Mouse (Mus musculus) midbrain, embryonic 13.5 days (tissue): Measurements from ENCODE around the gene Arfip1. TPM values are rescaled to one million over a fixed set of nuclear protein-coding genes. Genes with fewer than 3 reads are reported as not detected.

ENCODE experiments used
- ATAC-seq: fragments of 200-750 bp; cut with Nextera tagmentation; 2 replicates; pipeline ENCODE4 v1.8.0; 2017; ENCODE audit warnings: mild to moderate bottlenecking, moderate TSS enrichment, moderate library complexity
- H3K27ac ChIP-seq: fragments of 300-500 bp; sonication (generic); 2 replicates; pipeline ENCODE4 v1.5.1; 2015; ENCODE audit warnings: inconsistent platforms, mild to moderate bottlenecking, moderate library complexity
- H3K27me3 ChIP-seq: fragments of 300-500 bp; sonication (generic); 2 replicates; pipeline ENCODE4 v1.6.1; 2015; ENCODE audit warnings: mild to moderate bottlenecking, inconsistent platforms
- H3K36me3 ChIP-seq: fragments of 300-500 bp; sonication (generic); 2 replicates; pipeline ENCODE4 v1.6.1; 2015; ENCODE audit warnings: mild to moderate bottlenecking, inconsistent platforms
- H3K4me1 ChIP-seq: fragments of 300-500 bp; sonication (generic); replicated peaks from 2 replicates; pipeline ENCODE4 v1.6.1; 2015; ENCODE audit warnings: inconsistent platforms
- H3K4me2 ChIP-seq: fragments of 300-500 bp; sonication (generic); replicated peaks from 2 replicates; pipeline ENCODE4 v1.6.1; 2015; ENCODE audit warnings: moderate library complexity, mild to moderate bottlenecking, inconsistent platforms
- H3K4me3 ChIP-seq: fragments of 300-500 bp; sonication (generic); replicated peaks from 2 replicates; pipeline ENCODE4 v1.5.1; 2015; ENCODE audit warnings: mild to moderate bottlenecking, inconsistent platforms
- H3K9ac ChIP-seq: fragments of 300-500 bp; sonication (generic); replicated peaks from 2 replicates; pipeline ENCODE4 v1.6.1; 2015; ENCODE audit warnings: mild to moderate bottlenecking, inconsistent platforms
- H3K9me3 ChIP-seq: fragments of 300-500 bp; sonication (generic); 2 replicates; pipeline ENCODE4 v1.6.1; 2016; ENCODE audit warnings: mild to moderate bottlenecking, inconsistent platforms
- WGBS: fragments of 180-500 bp; shearing (Covaris S2); methylation state at CpG from one replicate; pipeline ENCODE4 v1.1.7; 2015; 5-methylcytosine and 5-hydroxymethylcytosine counted together
- polyA plus RNA-seq: library from polyadenylated mRNA; unstranded; fragments of >200 nt; fragmentation: Nextera tagmentation; extraction: Ambion mirVana; gene quantifications from 2 replicates; pipeline ENCODE4 v1.2.1, GENCODE M21; 2015

Arfip1 gene
- polyA plus RNA-seq, 1 experiment from 2014 or later: 23.4 TPM

DNA sequence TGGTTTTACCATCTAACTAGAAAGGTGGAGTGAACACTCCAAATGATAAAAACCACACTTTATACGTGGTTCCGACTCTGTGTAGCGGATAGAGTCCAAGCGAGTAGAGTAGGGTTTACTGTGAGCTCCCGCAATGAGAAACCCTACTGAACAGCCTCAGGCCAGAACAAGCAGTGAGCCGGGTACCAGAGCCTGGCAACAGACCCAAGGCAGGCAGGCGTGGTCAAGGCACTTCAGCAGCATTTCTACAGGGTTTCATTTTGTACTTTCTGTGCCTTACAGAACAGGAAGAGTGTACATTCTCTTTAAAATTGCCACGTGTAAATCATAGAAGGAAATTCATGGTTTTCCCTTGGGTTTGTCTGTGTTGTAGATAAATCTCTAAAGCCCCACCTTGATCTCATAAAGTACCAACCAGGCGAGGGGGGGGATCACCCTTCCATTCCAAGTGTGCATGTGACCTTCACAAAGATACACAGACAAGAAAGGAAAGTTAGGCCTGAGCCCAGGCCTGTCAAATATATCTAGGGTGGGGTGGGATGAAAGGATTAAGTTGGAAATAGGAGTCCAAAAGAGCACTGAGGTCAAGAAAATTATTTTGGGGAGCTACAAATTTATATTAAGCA, 19.6 kb upstream of the Arfip1 start:
- Histone ChIP-seq H3K4me1 (no peaks in the 10 kb centered on the region), H3K4me2 (no peak overlapping the region), H3K9ac (no peak overlapping the region), H3K4me3 (no peak overlapping the region), H3K27me3 (peaks cover 12% of the 10 kb centered on the region), H3K9me3 (peaks cover 4% of the 10 kb centered on the region; the same call in 1 of the 2 replicates), H3K36me3 (no peaks in the 10 kb centered on the region), H3K27ac (no peak overlapping the region)
- WGBS: 83% methylated on average over 9 of the region's 9 CpGs
- ATAC-seq: no peak

DNA sequence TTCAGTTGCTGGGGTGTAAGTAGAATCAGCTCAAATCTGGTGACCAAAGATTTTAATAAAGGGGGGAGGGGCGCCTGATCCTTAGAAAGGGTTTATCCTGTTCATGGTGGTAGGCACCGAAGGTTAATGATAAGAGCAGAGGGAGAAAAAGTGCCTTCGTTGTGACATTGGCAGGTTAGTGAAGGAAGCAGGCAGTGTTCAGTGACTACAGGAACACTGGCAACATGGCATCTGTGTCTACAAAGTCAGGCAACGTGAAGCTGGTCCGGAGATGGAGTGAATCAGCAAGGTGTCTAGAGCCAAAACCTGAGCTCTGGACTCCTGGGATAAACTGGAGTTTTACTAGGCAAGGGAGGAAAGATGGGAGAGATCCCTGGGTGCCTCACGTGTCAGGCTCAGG, 16.3 kb upstream of the Arfip1 start:
- Histone ChIP-seq H3K36me3 (no peaks in the 10 kb centered on the region), H3K27me3 (peaks cover 20% of the 10 kb centered on the region), H3K4me3 (no peak overlapping the region), H3K9ac (no peak overlapping the region), H3K9me3 (no peaks in the 10 kb centered on the region), H3K4me1 (peaks cover 15% of the 10 kb centered on the region), H3K27ac (no peak overlapping the region), H3K4me2 (no peak overlapping the region)
- 86% methylated on average over 6 of the region's 6 CpGs for WGBS
- no peak for ATAC-seq

DNA sequence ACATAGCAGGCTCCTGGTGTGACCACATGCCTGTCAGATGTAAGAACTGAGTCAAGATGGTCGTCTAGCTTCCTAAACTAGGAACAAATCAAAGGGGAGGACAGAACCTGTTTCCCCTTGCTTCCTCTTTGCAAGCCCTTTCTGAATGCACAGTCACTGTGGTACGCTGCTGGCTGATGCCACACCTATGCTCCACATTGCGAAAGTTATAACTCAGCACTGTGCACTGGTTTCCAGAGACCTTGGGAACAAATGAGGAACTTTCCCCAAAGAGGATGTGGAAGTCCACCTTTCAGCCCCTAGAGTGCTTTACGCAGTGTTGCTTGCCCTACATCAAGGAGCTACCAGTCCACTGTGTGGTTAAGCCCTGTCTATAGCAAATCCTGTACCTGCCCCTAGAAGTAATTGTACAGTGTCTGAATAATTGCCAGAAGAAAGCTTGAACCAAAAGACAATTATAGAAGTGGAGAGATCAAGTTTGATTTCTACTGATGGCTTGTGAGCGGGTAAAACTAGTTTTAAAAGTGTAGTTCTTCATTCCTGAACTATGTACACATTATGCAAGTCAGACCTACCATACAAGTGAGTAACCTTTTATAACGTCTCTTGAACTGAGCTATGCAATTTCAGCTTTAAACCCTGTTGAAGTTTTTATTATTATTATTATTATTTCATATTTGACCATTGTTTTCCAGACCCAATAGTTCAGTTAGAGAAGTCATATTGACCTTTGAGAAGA, 15.7 kb upstream of the Arfip1 start:
- H3K4me1 ChIP-seq: peaks cover 15% of the 10 kb centered on the region
- ATAC-seq: no peak
- no peaks in the 10 kb centered on the region for H3K9me3 ChIP-seq
- H3K36me3 ChIP-seq: no peaks in the 10 kb centered on the region
- no peak overlapping the region for H3K4me3 ChIP-seq
- H3K27me3 ChIP-seq: peaks cover 25% of the 10 kb centered on the region
- H3K9ac ChIP-seq: no peak overlapping the region
- H3K27ac ChIP-seq: no peak overlapping the region
- WGBS: 84% methylated on average over 6 of the region's 6 CpGs
- H3K4me2 ChIP-seq: no peak overlapping the region

DNA sequence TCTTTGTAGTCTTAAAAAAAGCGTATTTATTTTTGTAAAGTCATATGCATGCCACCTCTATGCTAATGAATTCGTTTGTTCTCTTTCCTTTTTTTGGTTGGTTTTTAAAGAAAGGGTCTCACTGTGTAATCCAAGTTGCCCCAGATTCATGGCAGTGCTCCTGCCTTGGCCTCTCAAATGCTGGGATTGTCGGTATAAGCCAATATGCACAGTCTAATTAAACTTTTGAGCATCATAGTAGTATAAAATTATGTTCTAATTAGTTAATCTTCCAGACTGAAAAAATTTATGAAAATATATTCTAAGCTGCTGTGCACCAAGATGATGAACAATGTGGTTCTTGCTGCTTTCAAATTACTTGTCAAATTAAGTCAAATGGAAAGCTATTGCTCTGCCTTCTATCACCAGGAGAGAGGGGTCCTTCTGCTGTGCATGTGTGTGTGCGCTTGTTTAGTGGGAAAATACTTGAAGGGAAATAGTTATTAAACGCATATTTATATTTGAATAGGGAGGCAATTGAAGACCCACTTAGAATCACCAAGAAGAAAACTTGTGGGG, 13.3 kb upstream of the Arfip1 start:
- peaks cover 15% of the 10 kb centered on the region for H3K4me1 ChIP-seq
- no peaks in the 10 kb centered on the region for H3K9me3 ChIP-seq
- H3K4me2 ChIP-seq: peak overlapping the region; percentile 41
- no peak for ATAC-seq
- peaks cover 40% of the 10 kb centered on the region for H3K27me3 ChIP-seq
- no peak overlapping the region for H3K27ac ChIP-seq
- H3K36me3 ChIP-seq: no peaks in the 10 kb centered on the region
- H3K4me3 ChIP-seq: no peak overlapping the region
- H3K9ac ChIP-seq: no peak overlapping the region
- WGBS: 36% methylated on average over 5 of the region's 5 CpGs

DNA sequence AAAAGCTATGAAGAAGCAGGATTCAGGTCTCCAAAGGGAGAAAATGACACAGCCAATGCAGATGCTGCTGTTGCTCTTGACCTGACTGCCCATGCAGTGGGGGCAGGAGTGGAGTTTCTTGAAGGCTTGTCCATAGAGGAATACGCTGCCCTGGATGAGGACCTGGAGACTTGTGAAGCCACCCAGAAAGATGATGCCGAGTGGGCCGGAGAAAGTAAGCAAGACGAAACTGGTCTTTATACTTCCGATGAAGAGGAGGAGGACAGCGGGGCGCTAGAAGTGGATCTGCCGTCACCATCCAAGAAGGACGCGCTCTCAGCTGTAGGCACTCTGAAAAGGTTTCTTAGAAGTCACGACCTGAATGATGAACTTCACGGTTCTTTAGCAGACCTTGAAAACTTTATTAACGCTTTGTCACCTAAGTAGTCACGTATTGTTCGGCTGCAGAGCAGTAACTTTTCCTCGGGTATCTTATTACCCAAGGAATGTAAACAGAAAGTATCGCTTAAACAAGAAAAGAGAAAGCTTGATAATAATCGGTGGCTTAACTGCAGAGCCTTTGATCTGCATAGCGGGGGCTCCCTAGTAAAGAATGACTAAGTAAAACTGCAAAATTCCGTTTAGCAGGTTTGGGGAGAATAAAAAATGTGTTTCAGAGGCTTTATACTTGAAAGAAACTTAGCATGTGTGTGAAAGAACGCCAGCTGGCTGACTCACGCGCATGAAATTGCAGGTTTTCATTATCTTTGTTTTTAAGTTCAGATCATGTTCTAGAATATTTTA, 12.7 kb upstream of the Arfip1 start:
- Histone ChIP-seq H3K4me2 (peak overlapping the region; percentile 41), H3K36me3 (no peaks in the 10 kb centered on the region), H3K4me1 (peaks cover 15% of the 10 kb centered on the region), H3K9ac (no peak overlapping the region), H3K27ac (no peak overlapping the region), H3K27me3 (peaks cover 40% of the 10 kb centered on the region), H3K4me3 (peak overlapping the region; percentile 15), H3K9me3 (no peaks in the 10 kb centered on the region)
- no peak for ATAC-seq
- 9% methylated on average over 23 of the region's 23 CpGs for WGBS

DNA sequence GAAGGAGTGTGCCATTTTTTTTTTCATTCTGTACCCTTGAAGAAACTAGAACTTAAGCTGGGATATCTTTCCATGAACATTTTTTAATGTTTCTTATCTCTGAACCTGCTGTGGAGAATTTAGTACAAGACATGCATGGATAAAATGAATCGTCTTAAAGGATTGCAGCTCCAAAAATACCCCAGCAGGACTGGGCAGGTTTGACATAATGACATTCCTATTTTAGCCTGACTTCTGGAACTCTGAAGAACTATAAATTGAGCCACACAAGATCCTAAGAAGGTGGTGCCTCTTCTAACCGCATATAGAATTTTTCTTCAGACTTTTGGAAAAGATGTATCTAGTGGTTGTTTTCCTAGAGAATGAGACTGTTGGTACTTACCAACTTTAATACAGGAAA, 10.8 kb upstream of the Arfip1 start, which contains the start of gene Tigd4:
TSS of gene Tigd4 (plus strand) at position 301 of the 400 bp plus-strand sequence.
- H3K4me1 ChIP-seq: peaks cover 15% of the 10 kb centered on the region
- H3K9ac ChIP-seq: no peak within 1 kb of the TSS
- peaks cover 37% of the 10 kb centered on the region for H3K27me3 ChIP-seq
- no peaks in the 10 kb centered on the region for H3K36me3 ChIP-seq
- no peak within 1 kb of the TSS for H3K4me3 ChIP-seq
- no peak within 1 kb of the TSS for H3K27ac ChIP-seq
- 92% methylated on average over 2 of the region's 2 CpGs for WGBS
- no peak for ATAC-seq
- no peaks in the 10 kb centered on the region for H3K9me3 ChIP-seq
- H3K4me2 ChIP-seq: no peak within 1 kb of the TSS

DNA sequence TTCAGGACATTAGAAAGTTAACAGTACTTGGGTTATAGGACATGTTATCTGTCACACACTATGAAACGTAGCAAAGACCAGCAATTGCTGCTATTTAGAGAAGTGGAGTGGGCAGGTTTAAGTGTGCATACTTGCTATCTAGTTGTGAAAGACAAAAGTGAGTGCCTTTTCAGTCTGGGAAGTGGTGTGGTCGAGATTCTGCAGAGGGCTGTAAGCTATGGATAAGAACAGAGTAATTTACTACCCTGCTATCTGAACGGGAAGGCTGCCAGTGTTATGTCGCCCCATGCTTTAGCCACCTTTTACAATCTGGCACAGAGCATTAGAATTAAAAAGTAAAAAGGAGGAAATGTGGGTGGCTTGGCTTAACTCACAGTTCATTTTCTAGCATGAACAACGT, 4.3 kb upstream of the Arfip1 start:
- Histone ChIP-seq H3K4me1 (peaks cover 11% of the 10 kb centered on the region), H3K9ac (no peak overlapping the region), H3K27ac (no peak overlapping the region), H3K27me3 (peaks cover 4% of the 10 kb centered on the region; the same call in 1 of the 2 replicates), H3K9me3 (no peaks in the 10 kb centered on the region), H3K4me2 (no peak overlapping the region), H3K4me3 (no peak overlapping the region), H3K36me3 (no peaks in the 10 kb centered on the region)
- ATAC-seq: no peak
- 72% methylated on average over 5 of the region's 5 CpGs for WGBS

DNA sequence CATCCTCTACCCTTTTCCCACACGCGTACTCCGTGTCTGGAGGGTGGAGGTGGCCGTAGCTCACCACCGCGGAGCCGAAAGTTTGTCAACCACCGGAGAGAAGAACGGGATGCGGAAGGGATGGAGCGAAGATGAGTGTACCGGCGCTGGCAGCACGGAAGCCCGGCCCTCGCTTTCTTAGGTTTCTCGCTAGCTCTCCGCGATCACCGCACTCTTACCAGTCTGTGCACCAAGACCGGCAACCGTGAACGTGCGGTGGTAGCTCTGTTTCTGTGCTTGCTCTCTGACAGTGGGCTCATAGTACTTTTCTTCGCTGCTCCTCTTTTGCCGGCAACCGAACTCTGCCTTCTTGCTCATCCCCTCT, 470 bp upstream of the Arfip1 start:
- peak; percentile 74; the same call in 1 of the 2 replicates for ATAC-seq
- H3K4me3 ChIP-seq: peak overlapping the region; percentile 88
- 0% methylated on average over 27 of the region's 27 CpGs for WGBS
- H3K4me2 ChIP-seq: peak overlapping the region; percentile 95
- no peaks in the 10 kb centered on the region for H3K36me3 ChIP-seq
- no peaks in the 10 kb centered on the region for H3K9me3 ChIP-seq
- H3K4me1 ChIP-seq: peaks cover 31% of the 10 kb centered on the region
- peak overlapping the region; percentile 91 for H3K27ac ChIP-seq
- peak overlapping the region; percentile 85 for H3K9ac ChIP-seq
- H3K27me3 ChIP-seq: no peaks in the 10 kb centered on the region

DNA sequence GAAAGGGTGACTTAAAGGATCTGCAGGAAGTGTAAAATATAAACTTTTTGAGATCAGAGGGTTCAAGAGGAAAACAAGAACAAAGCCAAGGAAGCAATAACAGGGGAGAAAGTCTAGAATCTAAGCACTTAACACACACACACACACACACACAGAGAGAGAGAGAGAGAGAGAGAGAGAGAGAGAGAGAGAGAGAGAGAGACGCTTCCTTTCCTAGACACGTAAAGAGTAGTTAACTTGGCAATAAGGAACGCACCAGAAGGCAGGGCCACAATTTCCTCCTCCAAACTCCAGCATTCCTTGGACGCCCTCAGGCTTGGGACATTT, 766 bp downstream of the Arfip1 start:
- Histone ChIP-seq H3K27me3 (no peaks in the 10 kb centered on the region), H3K4me2 (peak overlapping the region; percentile 95), H3K9ac (peak overlapping the region; percentile 85), H3K36me3 (no peaks in the 10 kb centered on the region), H3K27ac (peak overlapping the region; percentile 91), H3K9me3 (no peaks in the 10 kb centered on the region), H3K4me3 (peak overlapping the region; percentile 88), H3K4me1 (peaks cover 31% of the 10 kb centered on the region)
- ATAC-seq: no peak
- WGBS: 0% methylated on average over 4 of the region's 4 CpGs

DNA sequence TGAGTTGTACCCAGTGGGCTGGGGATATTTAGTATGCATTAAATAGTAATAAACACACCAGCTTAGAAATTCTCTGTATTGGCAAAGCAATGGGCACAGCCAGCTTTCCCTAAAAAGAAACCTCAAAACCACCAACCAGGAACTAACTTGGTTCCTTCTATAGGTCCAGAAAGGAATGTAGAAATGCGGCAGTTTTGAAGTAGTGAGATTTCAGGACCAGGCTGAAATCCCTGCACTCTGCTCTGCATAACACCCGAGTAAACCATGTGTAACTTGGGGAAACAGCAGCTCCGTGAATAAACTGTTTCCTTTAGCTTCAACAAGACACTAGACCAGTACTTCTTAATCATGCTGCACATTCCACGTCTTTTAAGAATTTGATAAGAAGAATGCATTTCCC, 1.7 kb downstream of the Arfip1 start:
- H3K9ac ChIP-seq: no peak overlapping the region
- H3K27me3 ChIP-seq: no peaks in the 10 kb centered on the region
- 67% methylated on average over 4 of the region's 4 CpGs for WGBS

DNA sequence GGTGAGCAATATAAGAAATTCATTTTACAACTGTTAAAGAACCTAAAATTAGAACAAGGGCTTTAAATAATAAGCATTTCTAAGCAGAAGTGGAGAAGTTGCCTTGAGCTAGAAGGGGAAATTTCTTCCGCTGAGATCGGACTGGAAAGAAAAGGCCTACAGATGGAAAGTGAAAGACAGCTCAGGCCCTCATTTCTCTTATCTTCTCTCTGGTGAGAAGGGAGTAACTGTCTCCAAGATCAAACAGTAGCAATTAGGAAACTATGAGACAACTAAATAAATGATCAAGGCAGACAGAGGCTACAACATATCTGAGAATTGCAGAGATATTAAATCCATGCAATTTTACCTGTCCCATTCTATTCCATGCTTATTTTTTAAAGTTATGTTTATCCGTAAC, 11.9 kb downstream of the Arfip1 start:
- ATAC-seq: no peak
- H3K4me1 ChIP-seq: no peaks in the 10 kb centered on the region
- no peak overlapping the region for H3K9ac ChIP-seq
- no peaks in the 10 kb centered on the region for H3K27me3 ChIP-seq
- no peaks in the 10 kb centered on the region for H3K9me3 ChIP-seq
- no peak overlapping the region for H3K4me2 ChIP-seq
- WGBS: 94% methylated on average over 3 of the region's 3 CpGs
- H3K27ac ChIP-seq: no peak overlapping the region
- H3K4me3 ChIP-seq: no peak overlapping the region
- H3K36me3 ChIP-seq: no peaks in the 10 kb centered on the region

More for the DNA sequence above, 1.7 kb downstream of the Arfip1 start:
- Histone ChIP-seq H3K36me3 (no peaks in the 10 kb centered on the region), H3K4me1 (peaks cover 31% of the 10 kb centered on the region), H3K4me3 (peak overlapping the region; percentile 88; the same call in 1 of the 2 replicates), H3K4me2 (peak overlapping the region; percentile 95), H3K27ac (no peak overlapping the region), H3K9me3 (no peaks in the 10 kb centered on the region)
- ATAC-seq: no peak

DNA sequence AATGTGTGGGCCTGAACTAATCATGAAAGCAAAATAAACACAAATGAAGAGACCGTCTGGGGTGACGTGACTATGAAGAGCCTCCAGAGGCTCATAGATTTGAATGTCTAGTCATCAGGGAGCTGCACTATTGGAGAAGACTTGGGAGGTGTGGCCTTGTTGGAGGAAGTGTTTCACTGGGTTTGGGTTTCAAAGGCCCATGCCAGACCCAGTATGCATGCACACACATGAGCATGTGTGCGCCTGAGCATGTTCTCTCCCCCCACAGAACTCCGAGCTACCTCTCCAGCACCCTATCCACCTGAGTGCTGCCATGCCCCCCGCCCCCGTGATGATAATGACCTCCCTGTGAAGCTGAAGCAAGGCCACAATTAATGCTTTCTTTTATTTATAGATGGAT, 12.8 kb downstream of the Arfip1 start:
- Histone ChIP-seq H3K9ac (no peak overlapping the region), H3K27ac (no peak overlapping the region), H3K27me3 (no peaks in the 10 kb centered on the region), H3K36me3 (no peaks in the 10 kb centered on the region), H3K4me2 (no peak overlapping the region), H3K4me1 (no peaks in the 10 kb centered on the region), H3K4me3 (no peak overlapping the region), H3K9me3 (no peaks in the 10 kb centered on the region)
- 89% methylated on average over 6 of the region's 6 CpGs for WGBS
- ATAC-seq: no peak
